Mouse (Mus musculus): ENCODE measurements around the gene 1700016H13Rik.
A peak's percentile ranks its signal among the peaks of the same experiment; 100 is the strongest.

Gene 1700016H13Rik

GRCm38 (mm10) chr5:103673611-103674010, 17.8 kb upstream of the 1700016H13Rik start:
- no peak for DNase-seq (ENCODE audit: low read depth, low spot score)

GRCm38 (mm10) chr5:103671858-103672257, 16.0 kb upstream of the 1700016H13Rik start:
- DNase-seq (ENCODE audit: low read depth, low spot score) = no peak

GRCm38 (mm10) chr5:103665876-103666275, 10.1 kb upstream of the 1700016H13Rik start:
- no peak for DNase-seq (ENCODE audit: low read depth, low spot score)

GRCm38 (mm10) chr5:103664932-103665331, 9.1 kb upstream of the 1700016H13Rik start:
- no peak for DNase-seq (ENCODE audit: low read depth, low spot score)

- DNase-seq (ENCODE audit: low read depth, low spot score) = peak; percentile 32
Observed at GRCm38 (mm10) chr5:103659571-103659970, 3.8 kb upstream of the 1700016H13Rik start.

GRCm38 (mm10) chr5:103658921-103659320, 3.1 kb upstream of the 1700016H13Rik start:
- no peak for DNase-seq (ENCODE audit: low read depth, low spot score)

- no peak for DNase-seq (ENCODE audit: low read depth, low spot score)
Observed at GRCm38 (mm10) chr5:103654780-103655179, 1.0 kb downstream of the 1700016H13Rik start.

GRCm38 (mm10) chr5:103654225-103654624, 1.6 kb downstream of the 1700016H13Rik start:
- DNase-seq (ENCODE audit: low read depth, low spot score) = peak; percentile 27

- no peak for DNase-seq (ENCODE audit: low read depth, low spot score)
Observed at GRCm38 (mm10) chr5:103647320-103647719, 8.5 kb downstream of the 1700016H13Rik start.

- DNase-seq (ENCODE audit: low read depth, low spot score) = no peak
Observed at GRCm38 (mm10) chr5:103644167-103644566, 11.6 kb downstream of the 1700016H13Rik start.

- DNase-seq (ENCODE audit: low read depth, low spot score) = no peak
Observed at GRCm38 (mm10) chr5:103637162-103637561, 18.6 kb downstream of the 1700016H13Rik start.

- DNase-seq (ENCODE audit: low read depth, low spot score) = no peak
Observed at GRCm38 (mm10) chr5:103629854-103630580, 25.8 kb downstream of the 1700016H13Rik start.

- DNase-seq (ENCODE audit: low read depth, low spot score) = no peak
Observed at GRCm38 (mm10) chr5:103629111-103629764, 26.6 kb downstream of the 1700016H13Rik start, which contains the start of gene Slc10a6. Gene Slc10a6 (minus strand): TSS chr5:103629403.

GRCm38 (mm10) chr5:103628499-103628898, 27.3 kb downstream of the 1700016H13Rik start:
- DNase-seq (ENCODE audit: low read depth, low spot score) = no peak

- no peak for DNase-seq (ENCODE audit: low read depth, low spot score)
Observed at GRCm38 (mm10) chr5:103624831-103625230, 31.0 kb downstream of the 1700016H13Rik start.

GRCm38 (mm10) chr5:103622321-103622720, 33.5 kb downstream of the 1700016H13Rik start:
- no peak for DNase-seq (ENCODE audit: low read depth, low spot score)

- DNase-seq (ENCODE audit: low read depth, low spot score) = no peak
Observed at GRCm38 (mm10) chr5:103620301-103620973, 35.4 kb downstream of the 1700016H13Rik start.

GRCm38 (mm10) chr5:103617191-103617590, 38.6 kb downstream of the 1700016H13Rik start:
- DNase-seq (ENCODE audit: low read depth, low spot score) = no peak

GRCm38 (mm10) chr5:103614356-103614755, 41.5 kb downstream of the 1700016H13Rik start:
- DNase-seq (ENCODE audit: low read depth, low spot score) = no peak

GRCm38 (mm10) chr5:103612316-103612715, 43.5 kb downstream of the 1700016H13Rik start:
- no peak for DNase-seq (ENCODE audit: low read depth, low spot score)

- no peak for DNase-seq (ENCODE audit: low read depth, low spot score)
Observed at GRCm38 (mm10) chr5:103610856-103611472, 44.8 kb downstream of the 1700016H13Rik start.

- DNase-seq (ENCODE audit: low read depth, low spot score) = no peak
Observed at GRCm38 (mm10) chr5:103610148-103610547, 45.7 kb downstream of the 1700016H13Rik start.

Measured in c-Kit-negative CD71-positive TER-119-positive erythroid progenitor cells, embryonic 14.5 days (primary cell).